Mouse (Mus musculus) spleen, postnatal 14 days (tissue): ENCODE data around the gene Abhd16b.

ENCODE experiments used
- DNase-seq, 2 experiments: peaks; one replicate each; pipeline ENCODE4 v3.0.0; 2021 to 2022; ENCODE audit warnings: low spot score in 2 of 2

The Abhd16b gene

GRCm38 (mm10) chr2:181493156-181493927 is at the start of gene Abhd16b:
Gene Abhd16b (plus strand): TSS chr2:181493206.
- DNase-seq = no peak

GRCm38 (mm10) chr2:181452181-181452580 is 40.8 kb upstream of the Abhd16b start:
- no peak for DNase-seq

- no peak for DNase-seq
Observed at GRCm38 (mm10) chr2:181453274-181453673, 39.7 kb upstream of the Abhd16b start.

- DNase-seq = no peak
Observed at GRCm38 (mm10) chr2:181455899-181456298, 37.1 kb upstream of the Abhd16b start.

- DNase-seq = no peak
Observed at GRCm38 (mm10) chr2:181457831-181458230, 35.2 kb upstream of the Abhd16b start.

- peak in 1 of 2 experiments; percentile 25 for DNase-seq
Observed at GRCm38 (mm10) chr2:181458411-181459152, 34.4 kb upstream of the Abhd16b start.

- DNase-seq = peak; percentile 79 to 83
Observed at GRCm38 (mm10) chr2:181459153-181459672, 33.8 kb upstream of the Abhd16b start, which contains the start of gene Zbtb46. Gene Zbtb46 (minus strand): TSS chr2:181459426.

- DNase-seq = peak; percentile 35 to 37
Observed at GRCm38 (mm10) chr2:181459673-181460621, 33.1 kb upstream of the Abhd16b start.

GRCm38 (mm10) chr2:181461536-181462100 is 31.4 kb upstream of the Abhd16b start:
- DNase-seq = no peak

GRCm38 (mm10) chr2:181462604-181463003 is 30.4 kb upstream of the Abhd16b start:
- no peak for DNase-seq

GRCm38 (mm10) chr2:181463008-181463738 is 29.8 kb upstream of the Abhd16b start:
- no peak for DNase-seq

GRCm38 (mm10) chr2:181465423-181465822 is 27.6 kb upstream of the Abhd16b start:
- DNase-seq = no peak

- no peak for DNase-seq
Observed at GRCm38 (mm10) chr2:181470285-181470684, 22.7 kb upstream of the Abhd16b start.

- DNase-seq = no peak
Observed at GRCm38 (mm10) chr2:181471246-181471645, 21.8 kb upstream of the Abhd16b start.

GRCm38 (mm10) chr2:181472256-181472827 is 20.7 kb upstream of the Abhd16b start:
- DNase-seq = no peak

GRCm38 (mm10) chr2:181483120-181483519 is 9.9 kb upstream of the Abhd16b start:
- DNase-seq = no peak

GRCm38 (mm10) chr2:181483562-181484318 is 9.3 kb upstream of the Abhd16b start:
- no peak for DNase-seq

GRCm38 (mm10) chr2:181484456-181485233 is 8.4 kb upstream of the Abhd16b start:
- DNase-seq = no peak

- no peak for DNase-seq
Observed at GRCm38 (mm10) chr2:181485741-181486140, 7.3 kb upstream of the Abhd16b start.
